Mouse (Mus musculus): ENCODE results near the gene Atp11a. TPM values are rescaled to one million over a fixed set of nuclear protein-coding genes. Genes with fewer than 3 reads are reported as not detected.

The Atp11a gene
- polyA plus RNA-seq, 1 experiment from 2014 or later, result 10.3 TPM

- no peaks in the 10 kb centered on the region for H3K4me1 ChIP-seq (ENCODE audit: control insufficient read depth, insufficient read depth, low read length)
- 93% methylated on average over 3 of the region's 3 CpGs for WGBS
These were observed 8.6 kb upstream of the Atp11a start for GRCm38 (mm10) chr8:12748183-12748582.

GRCm38 (mm10) chr8:12749116-12749515, 7.7 kb upstream of the Atp11a start:
- Histone ChIP-seq H3K4me1 (ENCODE audit: control insufficient read depth, insufficient read depth, low read length) (no peaks in the 10 kb centered on the region), H3K4me3 (ENCODE audit: low read depth, low read length) (no peak overlapping the region), H3K36me3 (ENCODE audit: control insufficient read depth, insufficient read depth, low read length) (no peaks in the 10 kb centered on the region), H3K9me3 (replicated peaks; ENCODE audit: control insufficient read depth, low read length, poor library complexity, severe bottlenecking) (no peaks in the 10 kb centered on the region), H3K27ac (ENCODE audit: low read length) (no peak overlapping the region), H3K4me2 (ENCODE audit: low read length) (no peak overlapping the region), H3K9ac (ENCODE audit: low read depth, low read length) (no peak overlapping the region), H3K27me3 (ENCODE audit: control insufficient read depth, insufficient read depth, low read depth, low read length) (no peaks in the 10 kb centered on the region)
- WGBS, result 86% methylated on average over 7 of the region's 7 CpGs
- ATAC-seq, result no peak

More at GRCm38 (mm10) chr8:12748183-12748582, 8.6 kb upstream of the Atp11a start:
- no peak overlapping the region for H3K4me2 ChIP-seq (ENCODE audit: low read length)
- H3K36me3 ChIP-seq (ENCODE audit: control insufficient read depth, insufficient read depth, low read length), result no peaks in the 10 kb centered on the region
- H3K27ac ChIP-seq (ENCODE audit: low read length), result no peak overlapping the region
- H3K9ac ChIP-seq (ENCODE audit: low read depth, low read length), result no peak overlapping the region
- H3K4me3 ChIP-seq (ENCODE audit: low read depth, low read length), result no peak overlapping the region
- no peaks in the 10 kb centered on the region for H3K27me3 ChIP-seq (ENCODE audit: control insufficient read depth, insufficient read depth, low read depth, low read length)
- ATAC-seq, result no peak
- no peaks in the 10 kb centered on the region for H3K9me3 ChIP-seq (replicated peaks; ENCODE audit: control insufficient read depth, low read length, poor library complexity, severe bottlenecking)

GRCm38 (mm10) chr8:12753054-12753453, 3.8 kb upstream of the Atp11a start:
- ATAC-seq, result no peak
- H3K9ac ChIP-seq (ENCODE audit: low read depth, low read length), result no peak overlapping the region
- no peak overlapping the region for H3K4me2 ChIP-seq (ENCODE audit: low read length)
- no peaks in the 10 kb centered on the region for H3K36me3 ChIP-seq (ENCODE audit: control insufficient read depth, insufficient read depth, low read length)
- no peak overlapping the region for H3K4me3 ChIP-seq (ENCODE audit: low read depth, low read length)
- no peaks in the 10 kb centered on the region for H3K9me3 ChIP-seq (replicated peaks; ENCODE audit: control insufficient read depth, low read length, poor library complexity, severe bottlenecking)
- H3K27me3 ChIP-seq (ENCODE audit: control insufficient read depth, insufficient read depth, low read depth, low read length), result no peaks in the 10 kb centered on the region
- H3K4me1 ChIP-seq (ENCODE audit: control insufficient read depth, insufficient read depth, low read length), result peaks cover 7% of the 10 kb centered on the region
- H3K27ac ChIP-seq (ENCODE audit: low read length), result no peak overlapping the region
- WGBS, result 63% methylated on average over 6 of the region's 6 CpGs

- WGBS, result 90% methylated on average over 5 of the region's 5 CpGs
- H3K4me3 ChIP-seq (ENCODE audit: low read depth, low read length), result no peak overlapping the region
- no peaks in the 10 kb centered on the region for H3K27me3 ChIP-seq (ENCODE audit: control insufficient read depth, insufficient read depth, low read depth, low read length)
- no peak overlapping the region for H3K4me2 ChIP-seq (ENCODE audit: low read length)
- no peaks in the 10 kb centered on the region for H3K9me3 ChIP-seq (replicated peaks; ENCODE audit: control insufficient read depth, low read length, poor library complexity, severe bottlenecking)
- ATAC-seq, result no peak
- H3K36me3 ChIP-seq (ENCODE audit: control insufficient read depth, insufficient read depth, low read length), result no peaks in the 10 kb centered on the region
- peaks cover 11% of the 10 kb centered on the region for H3K4me1 ChIP-seq (ENCODE audit: control insufficient read depth, insufficient read depth, low read length)
- no peak overlapping the region for H3K9ac ChIP-seq (ENCODE audit: low read depth, low read length)
- H3K27ac ChIP-seq (ENCODE audit: low read length), result no peak overlapping the region
These were observed 2.7 kb upstream of the Atp11a start for GRCm38 (mm10) chr8:12754115-12754514.

DNA sequence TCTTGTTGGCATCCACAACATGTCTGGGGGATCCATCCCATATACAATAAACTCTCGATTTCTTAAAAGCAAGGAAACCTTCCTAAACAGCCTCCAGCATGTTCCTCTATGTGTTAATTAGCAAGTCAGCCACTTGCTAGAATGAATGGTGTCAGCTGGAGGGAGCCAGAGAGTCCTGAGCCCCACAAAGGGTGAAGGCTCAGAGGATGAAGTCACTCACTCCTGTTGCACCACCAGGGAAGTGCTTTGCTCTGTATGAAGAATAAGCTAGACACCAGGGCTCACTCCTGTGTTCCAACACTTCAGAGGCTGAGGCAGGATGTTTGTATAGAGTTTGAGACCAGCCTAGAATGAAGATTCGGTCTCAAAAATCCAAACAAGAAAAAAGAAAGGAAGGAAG, 1.5 kb upstream of the Atp11a start:
- no peak overlapping the region for H3K27ac ChIP-seq (ENCODE audit: low read length)
- H3K4me1 ChIP-seq (ENCODE audit: control insufficient read depth, insufficient read depth, low read length), result peaks cover 11% of the 10 kb centered on the region
- no peak overlapping the region for H3K4me2 ChIP-seq (ENCODE audit: low read length)
- no peak overlapping the region for H3K4me3 ChIP-seq (ENCODE audit: low read depth, low read length)
- H3K36me3 ChIP-seq (ENCODE audit: control insufficient read depth, insufficient read depth, low read length), result no peaks in the 10 kb centered on the region
- no peaks in the 10 kb centered on the region for H3K27me3 ChIP-seq (ENCODE audit: control insufficient read depth, insufficient read depth, low read depth, low read length)
- no peak for ATAC-seq
- no peaks in the 10 kb centered on the region for H3K9me3 ChIP-seq (replicated peaks; ENCODE audit: control insufficient read depth, low read length, poor library complexity, severe bottlenecking)
- 66% methylated on average over 2 of the region's 2 CpGs for WGBS
- H3K9ac ChIP-seq (ENCODE audit: low read depth, low read length), result no peak overlapping the region

GRCm38 (mm10) chr8:12755826-12756225, 988 bp upstream of the Atp11a start:
- no peak for ATAC-seq
- Histone ChIP-seq H3K9me3 (replicated peaks; ENCODE audit: control insufficient read depth, low read length, poor library complexity, severe bottlenecking) (no peaks in the 10 kb centered on the region), H3K4me3 (ENCODE audit: low read depth, low read length) (no peak overlapping the region), H3K27me3 (ENCODE audit: control insufficient read depth, insufficient read depth, low read depth, low read length) (no peaks in the 10 kb centered on the region), H3K4me2 (ENCODE audit: low read length) (no peak overlapping the region), H3K36me3 (ENCODE audit: control insufficient read depth, insufficient read depth, low read length) (no peaks in the 10 kb centered on the region), H3K9ac (ENCODE audit: low read depth, low read length) (peak overlapping the region; percentile 95; the same call in 1 of the 2 replicates), H3K4me1 (ENCODE audit: control insufficient read depth, insufficient read depth, low read length) (peaks cover 11% of the 10 kb centered on the region), H3K27ac (ENCODE audit: low read length) (0 out of 2 replicates have a peak overlapping the region, but pooled peaks have one; percentile 70)
- 86% methylated on average over 5 of the region's 5 CpGs for WGBS

- WGBS, result under 1% methylated on average over 55 of the region's 61 CpGs
- Histone ChIP-seq H3K9me3 (replicated peaks; ENCODE audit: control insufficient read depth, low read length, poor library complexity, severe bottlenecking) (no peaks in the 10 kb centered on the region), H3K4me1 (ENCODE audit: control insufficient read depth, insufficient read depth, low read length) (peaks cover 11% of the 10 kb centered on the region), H3K27me3 (ENCODE audit: control insufficient read depth, insufficient read depth, low read depth, low read length) (no peaks in the 10 kb centered on the region), H3K4me3 (ENCODE audit: low read depth, low read length) (peak overlapping the region; percentile 94), H3K36me3 (ENCODE audit: control insufficient read depth, insufficient read depth, low read length) (no peaks in the 10 kb centered on the region), H3K9ac (ENCODE audit: low read depth, low read length) (peak overlapping the region; percentile 95), H3K27ac (ENCODE audit: low read length) (peak overlapping the region; percentile 70), H3K4me2 (ENCODE audit: low read length) (peak overlapping the region; percentile 95)
- ATAC-seq, result peak; percentile 65
These were observed 572 bp downstream of the Atp11a start for GRCm38 (mm10) chr8:12757231-12757940.

GRCm38 (mm10) chr8:12759963-12760362, 3.1 kb downstream of the Atp11a start:
- Histone ChIP-seq H3K4me2 (ENCODE audit: low read length) (no peak overlapping the region), H3K9ac (ENCODE audit: low read depth, low read length) (no peak overlapping the region), H3K27ac (ENCODE audit: low read length) (no peak overlapping the region), H3K36me3 (ENCODE audit: control insufficient read depth, insufficient read depth, low read length) (no peaks in the 10 kb centered on the region), H3K4me1 (ENCODE audit: control insufficient read depth, insufficient read depth, low read length) (peaks cover 11% of the 10 kb centered on the region), H3K9me3 (replicated peaks; ENCODE audit: control insufficient read depth, low read length, poor library complexity, severe bottlenecking) (no peaks in the 10 kb centered on the region), H3K27me3 (ENCODE audit: control insufficient read depth, insufficient read depth, low read depth, low read length) (no peaks in the 10 kb centered on the region), H3K4me3 (ENCODE audit: low read depth, low read length) (no peak overlapping the region)
- 80% methylated on average over 3 of the region's 3 CpGs for WGBS
- no peak for ATAC-seq

- Histone ChIP-seq H3K9ac (ENCODE audit: low read depth, low read length) (no peak overlapping the region), H3K36me3 (ENCODE audit: control insufficient read depth, insufficient read depth, low read length) (no peaks in the 10 kb centered on the region), H3K27me3 (ENCODE audit: control insufficient read depth, insufficient read depth, low read depth, low read length) (no peaks in the 10 kb centered on the region), H3K9me3 (replicated peaks; ENCODE audit: control insufficient read depth, low read length, poor library complexity, severe bottlenecking) (no peaks in the 10 kb centered on the region), H3K4me3 (ENCODE audit: low read depth, low read length) (no peak overlapping the region), H3K27ac (ENCODE audit: low read length) (no peak overlapping the region), H3K4me1 (ENCODE audit: control insufficient read depth, insufficient read depth, low read length) (peaks cover 9% of the 10 kb centered on the region), H3K4me2 (ENCODE audit: low read length) (no peak overlapping the region)
- ATAC-seq, result no peak
- 87% methylated on average over 3 of the region's 3 CpGs for WGBS
These were observed 5.1 kb downstream of the Atp11a start for GRCm38 (mm10) chr8:12761873-12762272.
